Mouse (Mus musculus): ENCODE measurements around the gene Plxdc2.

GRCm38 (mm10) chr2:16598231-16598630 lies 242.1 kb downstream of the Plxdc2 start:
- TF ChIP-seq CTCF (IDR thresholded peaks at IDR 0.05; ENCODE audit: control insufficient read depth, insufficient read depth, low read length) (no peak), POLR2A (IDR thresholded peaks at IDR 0.05; ENCODE audit: borderline replicate concordance, control insufficient read depth, low read depth, low read length) (no peak)
